Mouse (Mus musculus) CH12.LX (cell line): ENCODE measurements around the gene Ablim2. TPM values are rescaled to one million over a fixed set of nuclear protein-coding genes. Genes with fewer than 3 reads are reported as not detected.

Source experiments
- DNase-seq: peaks from one replicate; pipeline ENCODE4 v3.0.0-alpha.2; 2013; ENCODE audit errors: extremely low read depth
- H3K27ac ChIP-seq: 2 replicates; pipeline ENCODE4 v1.5.1; 2012; ENCODE audit warnings: low read depth, mild to moderate bottlenecking, control low read depth, moderate library complexity; ENCODE audit not compliant: insufficient read depth
- H3K27me3 ChIP-seq: replicated peaks from 2 replicates; pipeline ENCODE3; 2012; ENCODE audit warnings: inconsistent platforms
- H3K36me3 ChIP-seq, 2 experiments: replicated peaks in 1 of 2; 2 replicates each; pipeline versions ENCODE3 to v1.6.1; 2012; ENCODE audit warnings: inconsistent platforms in 1 of 2, low read length in 1 of 2, mild to moderate bottlenecking in 1 of 2, mixed read lengths in 1 of 2, moderate library complexity in 1 of 2; ENCODE audit not compliant: control insufficient read depth in 1 of 2, insufficient read depth in 1 of 2
- H3K4me1 ChIP-seq, 2 experiments: 2 replicates each; pipeline ENCODE4 v1.6.1; 2012; ENCODE audit warnings: inconsistent platforms in 1 of 2, moderate library complexity in 1 of 2; ENCODE audit not compliant: insufficient read depth in 2 of 2, control insufficient read depth in 1 of 2
- H3K4me2 ChIP-seq: 2 replicates; pipeline ENCODE4 v1.6.1; 2012; ENCODE audit warnings: low read depth, mild to moderate bottlenecking, control low read depth; ENCODE audit not compliant: poor library complexity, insufficient read depth, severe bottlenecking
- H3K4me3 ChIP-seq, 3 experiments: fragments of 150-350 bp in 1 of 3; sonication (generic) in 1 of 3; replicated peaks in 1 of 3; 2 replicates each; pipeline versions ENCODE3 to v1.5.1; 2011 to 2012; ENCODE audit warnings: low read depth in 2 of 3, low read length in 2 of 3, mild to moderate bottlenecking in 2 of 3, moderate library complexity in 2 of 3, control low read depth in 1 of 3, improper control_type of control experiment in 1 of 3, inconsistent platforms in 1 of 3, mixed read lengths in 1 of 3; ENCODE audit not compliant: poor library complexity in 1 of 3
- H3K79me2 ChIP-seq: replicated peaks from 2 replicates; pipeline ENCODE4 v1.6.1; 2012; ENCODE audit warnings: mild to moderate bottlenecking, moderate library complexity; ENCODE audit not compliant: control insufficient read depth, poor library complexity, insufficient read depth, severe bottlenecking; ENCODE audit errors: extremely low read depth
- H3K9ac ChIP-seq: 2 replicates; pipeline ENCODE4 v1.6.1; 2012; ENCODE audit warnings: low read depth, mild to moderate bottlenecking, control low read depth, moderate library complexity; ENCODE audit not compliant: insufficient read depth
- H3K9me3 ChIP-seq: replicated peaks from 2 replicates; pipeline ENCODE3; 2012; ENCODE audit warnings: low read length, inconsistent platforms, mixed read lengths
- BHLHE40 ChIP-seq: IDR thresholded peaks from 2 replicates; pipeline ENCODE4 v1.6.1; 2011; ENCODE audit warnings: mild to moderate bottlenecking, low read depth, low read length, improper control_type of control experiment
- CTCF ChIP-seq, 2 experiments: IDR thresholded peaks in 1 of 2; conservative IDR thresholded peaks in 1 of 2; 2 replicates each; pipeline ENCODE4 v1.5.1; 2011 to 2012; ENCODE audit warnings: low read depth in 2 of 2, low read length in 2 of 2, improper control_type of control experiment in 1 of 2, inconsistent platforms in 1 of 2, mild to moderate bottlenecking in 1 of 2, moderate library complexity in 1 of 2
- E2F4 ChIP-seq: IDR thresholded peaks from 2 replicates; pipeline ENCODE4 v1.6.1; 2011; ENCODE audit warnings: low read depth, low read length, improper control_type of control experiment; ENCODE audit not compliant: insufficient replicate concordance
- EP300 ChIP-seq: IDR thresholded peaks from 2 replicates; pipeline ENCODE4 v1.6.1; 2011; ENCODE audit warnings: low read length, improper control_type of control experiment
- IRF4 ChIP-seq: IDR thresholded peaks from 2 replicates; pipeline ENCODE4 v1.6.1; 2014; ENCODE audit warnings: low read depth, mild to moderate bottlenecking, inconsistent platforms, low read length, improper control_type of control experiment
- MAFK ChIP-seq: IDR thresholded peaks from 2 replicates; pipeline ENCODE4 v1.6.1; 2011; ENCODE audit warnings: low read length, improper control_type of control experiment; ENCODE audit not compliant: insufficient replicate concordance
- MEF2A ChIP-seq: IDR thresholded peaks from 2 replicates; pipeline ENCODE4 v1.6.1; 2014; ENCODE audit warnings: low read depth, mild to moderate bottlenecking, inconsistent platforms, low read length, improper control_type of control experiment, borderline replicate concordance
- MYC ChIP-seq: IDR thresholded peaks from 2 replicates; pipeline ENCODE4 v1.6.1; 2011; ENCODE audit warnings: low read depth, mild to moderate bottlenecking, improper control_type of control experiment, low read length
- NRF1 ChIP-seq: IDR thresholded peaks from 2 replicates; pipeline ENCODE4 v1.6.1; 2014; ENCODE audit warnings: low read depth, mild to moderate bottlenecking, inconsistent platforms, low read length, improper control_type of control experiment, moderate library complexity
- PAX5 ChIP-seq: IDR thresholded peaks from 2 replicates; pipeline ENCODE4 v1.6.1; 2012; ENCODE audit warnings: low read length, inconsistent platforms, mixed read lengths
- POLR2AphosphoS2 ChIP-seq: IDR thresholded peaks from 2 replicates; pipeline ENCODE4 v1.6.1; 2011; ENCODE audit warnings: low read depth, low read length, improper control_type of control experiment
- RAD21 ChIP-seq: IDR thresholded peaks from 2 replicates; pipeline ENCODE4 v1.6.1; 2011; ENCODE audit warnings: low read depth, mild to moderate bottlenecking, low read length, improper control_type of control experiment, moderate library complexity
- RCOR1 ChIP-seq: conservative IDR thresholded peaks from 2 replicates; pipeline ENCODE4 v1.6.1; 2012; ENCODE audit warnings: low read depth, mild to moderate bottlenecking, inconsistent platforms, low read length, improper control_type of control experiment
- SIN3A ChIP-seq: IDR thresholded peaks from 2 replicates; pipeline ENCODE4 v1.6.1; 2012; ENCODE audit warnings: low read length, improper control_type of control experiment, inconsistent platforms
- SMC3 ChIP-seq: IDR thresholded peaks from 2 replicates; pipeline ENCODE4 v1.6.1; 2011; ENCODE audit warnings: low read depth, low read length, improper control_type of control experiment
- TBP ChIP-seq: conservative IDR thresholded peaks from 2 replicates; pipeline ENCODE4 v1.6.1; 2011; ENCODE audit warnings: low read depth, low read length, improper control_type of control experiment
- UBTF ChIP-seq: IDR thresholded peaks from 2 replicates; pipeline ENCODE4 v1.6.1; 2012; ENCODE audit warnings: low read depth, mild to moderate bottlenecking, inconsistent platforms, low read length, improper control_type of control experiment, moderate library complexity
- USF2 ChIP-seq: conservative IDR thresholded peaks from 2 replicates; pipeline ENCODE4 v1.6.1; 2011; ENCODE audit warnings: low read depth, low read length, improper control_type of control experiment
- ZMIZ1 ChIP-seq: IDR thresholded peaks from 2 replicates; pipeline ENCODE4 v1.6.1; 2012; ENCODE audit warnings: low read depth, mild to moderate bottlenecking, inconsistent platforms, low read length, improper control_type of control experiment
- ZNF384 ChIP-seq: IDR thresholded peaks from 2 replicates; pipeline ENCODE4 v1.6.1; 2012; ENCODE audit warnings: low read depth, low read length, improper control_type of control experiment, inconsistent platforms
- dilution Hi-C: fragments of 300-500 bp; cut with MboI; formaldehyde crosslinking; loops from 2 replicates; pipeline ENCODE4 v1.14.3; 2020; ENCODE audit warnings: low sequenced_read_pairs; ENCODE audit not compliant: extremely low pct_unique_long_range_greater_than_20kb, extremely low pct_ligation_motif_present
- in situ Hi-C: fragments of 300-500 bp; cut with MboI; formaldehyde crosslinking; loops from 3 replicates; pipeline ENCODE4 v1.14.3; 2019; ENCODE audit warnings: low sequenced_read_pairs, low pct_ligation_motif_present, low pct_unique_long_range_greater_than_20kb, mixed read lengths
- polyA plus RNA-seq: library from polyadenylated mRNA; unstranded; fragments of >175 nt; gene quantifications from 2 replicates; pipeline ENCODE4 v1.2.1, GENCODE M21; 2012; ENCODE audit warnings: low read depth; ENCODE audit not compliant: insufficient read length
- total RNA-seq, 2 experiments: library from RNA; depleted of rRNA; stranded (reverse); fragments of 300-350 nt in 1 of 2; fragments of >200 nt in 1 of 2; gene quantifications; 2 replicates each; pipeline ENCODE4 v1.2.3; 2012 to 2014

Gene Ablim2
- total and polyA plus RNA-seq, 3 experiments: 4.4 to 12.2 (median 11.0) TPM

DNA sequence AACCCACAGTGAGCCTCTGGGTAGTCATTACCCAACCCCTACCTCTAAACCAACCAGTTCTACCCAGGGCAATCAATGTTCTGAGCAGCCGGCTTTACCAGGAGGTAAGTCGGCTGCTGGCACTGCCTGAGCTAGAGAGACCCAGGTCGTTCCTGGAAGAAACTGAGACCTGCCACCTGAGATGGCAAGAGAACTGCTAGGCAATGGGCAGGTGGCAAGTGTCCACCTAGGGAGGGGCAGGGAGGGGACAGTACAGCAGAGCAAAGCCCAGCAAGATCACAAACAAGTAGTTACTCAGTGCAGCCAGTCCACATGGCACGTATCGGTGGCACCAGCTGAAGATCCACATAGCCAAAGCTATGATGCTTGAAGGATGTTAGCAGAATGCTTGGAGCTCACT, 118.6 kb downstream of the Ablim2 start:
- in situ Hi-C loops: loop anchor here (10.0 to 25.0 kb wide), 2 partner anchors 329 to 511 kb away; partner anchors contain the start of genes Psapl1 and Sorcs2
- H3K4me1 ChIP-seq: no peaks in the 10 kb centered on the region

DNA sequence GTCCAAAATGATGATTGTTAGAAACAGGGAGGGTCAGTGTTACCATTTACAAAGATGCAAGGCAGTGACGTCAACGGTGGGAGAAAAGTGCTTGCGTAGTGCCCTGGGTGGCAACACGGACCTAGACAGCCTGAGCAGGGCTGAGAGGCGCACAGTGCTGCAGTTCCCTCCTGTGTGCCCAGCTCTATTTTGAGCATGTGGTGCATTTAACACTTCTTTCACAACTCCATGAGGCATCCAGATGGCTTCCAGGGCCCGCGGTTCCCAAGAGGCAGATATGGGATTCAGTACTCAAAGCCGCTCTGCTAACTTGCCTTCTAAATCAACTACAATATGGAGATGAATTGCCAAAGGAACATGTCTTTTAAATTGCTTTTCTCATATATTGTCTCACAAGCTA, 121.5 kb downstream of the Ablim2 start:
- in situ Hi-C loops: loop anchor here (10.0 to 25.0 kb wide), 2 partner anchors 326 to 508 kb away; partner anchors contain the start of genes Psapl1 and Sorcs2
- no peaks in the 10 kb centered on the region for H3K79me2 ChIP-seq
- no peak overlapping the region for H3K4me3 ChIP-seq
- no peaks in the 10 kb centered on the region for H3K36me3 ChIP-seq
- peaks cover 26% of the 10 kb centered on the region for H3K27me3 ChIP-seq
- no peaks in the 10 kb centered on the region for H3K9me3 ChIP-seq
- no peak for DNase-seq
- dilution Hi-C loops: no loop called here
- H3K9ac ChIP-seq: no peak overlapping the region
- no peak overlapping the region for H3K27ac ChIP-seq
- H3K4me1 ChIP-seq: peaks cover 0 to 2% of the 10 kb centered on the region in 2 experiments; a peak in 2 of 4 replicates
- no peak overlapping the region for H3K4me2 ChIP-seq
- TF ChIP-seq MEF2A: no peak
- no peak for TF ChIP-seq MAFK
- no peak for TF ChIP-seq UBTF
- no peak for TF ChIP-seq BHLHE40
- TF ChIP-seq E2F4: no peak
- no peak for TF ChIP-seq ZMIZ1
- no peak for TF ChIP-seq SMC3
- TF ChIP-seq ZNF384: no peak
- TF ChIP-seq USF2: no peak
- no peak for TF ChIP-seq IRF4
- no peak for TF ChIP-seq CTCF (conservative IDR thresholded peaks at IDR 0.05 in 1 of 2, IDR thresholded peaks at IDR 0.05 in 1 of 2; ENCODE audit: low read depth in 2 of 2, low read length in 2 of 2)
- no peak for TF ChIP-seq RAD21
- TF ChIP-seq SIN3A: no peak
- TF ChIP-seq TBP: no peak
- TF ChIP-seq PAX5: no peak
- no peak for TF ChIP-seq NRF1
- no peak for TF ChIP-seq MYC

More for the DNA sequence above, 118.6 kb downstream of the Ablim2 start:
- no peaks in the 10 kb centered on the region for H3K9me3 ChIP-seq
- no peak for DNase-seq
- no peak overlapping the region for H3K27ac ChIP-seq
- H3K4me2 ChIP-seq: no peak overlapping the region
- no peaks in the 10 kb centered on the region for H3K79me2 ChIP-seq
- no peak overlapping the region for H3K9ac ChIP-seq
- H3K27me3 ChIP-seq: peaks cover 35% of the 10 kb centered on the region
- dilution Hi-C loops: no loop called here
- H3K36me3 ChIP-seq: no peaks in the 10 kb centered on the region
- no peak overlapping the region for H3K4me3 ChIP-seq
- TF ChIP-seq SIN3A: no peak
- TF ChIP-seq EP300: no peak
- TF ChIP-seq POLR2AphosphoS2: no peak
- no peak for TF ChIP-seq RAD21
- no peak for TF ChIP-seq RCOR1
- TF ChIP-seq TBP: no peak
